Mouse (Mus musculus): ENCODE data around the gene Ect2l.
"Not testable (repeated sequence)": the region's sequence is repeated elsewhere in the genome, so short reads cannot be mapped to it uniquely, and the experiment has no call there.

Ect2l gene

GRCm38 (mm10) chr10:18191706-18192105 is 19.0 kb downstream of the Ect2l start:
- DNase-seq (ENCODE audit: low read depth) = peak; percentile 74

- no peak for DNase-seq (ENCODE audit: low read depth)
Measured at GRCm38 (mm10) chr10:18189498-18189897, 21.2 kb downstream of the Ect2l start.

DNA sequence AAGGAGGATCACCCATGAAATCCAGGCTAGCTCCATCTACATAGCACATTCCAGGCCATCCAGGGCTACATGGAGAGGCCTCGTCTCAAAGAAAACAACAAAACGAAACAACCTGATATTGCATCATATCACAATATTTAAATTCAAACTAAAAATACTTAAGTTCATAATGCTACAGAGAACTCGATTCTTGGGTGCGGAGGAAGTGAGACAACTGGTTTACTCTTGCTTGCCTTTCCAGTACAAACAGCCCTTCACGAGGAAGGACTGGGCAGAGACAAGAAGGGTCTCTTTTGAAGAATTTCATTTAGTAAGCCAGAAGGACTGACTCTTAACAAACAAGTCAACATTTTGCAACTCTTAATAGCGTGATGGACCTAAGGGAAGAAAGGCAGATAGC is 22.1 kb downstream of the Ect2l start:
- no peak for DNase-seq (ENCODE audit: low read depth)

- DNase-seq (ENCODE audit: low read depth) = no peak
Measured at GRCm38 (mm10) chr10:18182246-18182645, 28.4 kb downstream of the Ect2l start.

DNA sequence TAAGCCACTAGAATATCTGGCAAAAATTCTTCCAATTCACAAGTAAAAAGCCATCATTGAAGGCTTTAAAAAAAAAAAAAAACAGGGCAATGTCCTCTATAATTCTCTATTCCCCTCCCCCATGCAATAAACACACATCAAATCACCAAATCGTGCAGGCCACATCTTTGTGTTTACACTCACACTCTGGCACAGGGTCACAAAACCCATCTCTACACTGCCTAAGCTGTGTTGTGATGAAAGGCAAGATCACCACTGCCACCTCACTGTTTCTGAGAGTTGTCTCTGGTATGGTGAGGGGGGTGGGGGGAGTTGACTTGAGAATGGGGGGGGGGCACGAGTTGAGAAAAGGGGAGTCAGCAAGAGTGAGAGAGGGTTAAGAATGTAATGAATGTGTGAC is 33.4 kb downstream of the Ect2l start:
- no peak for DNase-seq (ENCODE audit: low read depth)

- peak; percentile 87 for DNase-seq (ENCODE audit: low read depth)
Measured at GRCm38 (mm10) chr10:18176722-18177121, 34.0 kb downstream of the Ect2l start.

GRCm38 (mm10) chr10:18175087-18175486 is 35.6 kb downstream of the Ect2l start:
- DNase-seq (ENCODE audit: low read depth) = peak; percentile 71

DNA sequence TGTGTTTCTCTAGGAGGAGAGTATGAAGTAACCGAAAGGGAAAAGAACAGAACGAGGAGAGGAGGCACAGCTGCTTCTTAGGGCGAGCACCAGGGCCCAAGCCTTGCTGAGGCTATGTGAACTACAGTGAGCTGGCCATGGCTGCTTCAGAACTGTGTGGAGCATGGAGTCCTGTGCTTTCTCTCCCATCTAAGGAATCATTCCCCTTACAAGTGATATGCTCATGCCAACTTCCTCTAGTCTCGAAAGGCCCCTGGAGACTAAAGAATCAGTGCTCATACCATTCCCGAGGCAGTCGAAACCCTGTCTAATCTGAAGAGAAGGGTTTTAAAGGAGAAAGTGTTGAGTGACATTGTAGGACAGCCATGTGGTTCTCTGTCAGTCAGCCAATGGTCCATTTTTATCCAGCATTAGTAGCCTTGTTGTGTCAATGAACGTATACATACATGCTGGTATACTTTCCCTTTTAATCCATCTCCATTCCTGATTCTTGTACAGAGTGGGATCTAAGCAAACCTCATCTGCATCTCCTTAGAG is 48.2 kb downstream of the Ect2l start:
- no peak for DNase-seq (ENCODE audit: low read depth)

GRCm38 (mm10) chr10:18147224-18147623 is 63.5 kb downstream of the Ect2l start:
- no peak for DNase-seq (ENCODE audit: low read depth)

DNA sequence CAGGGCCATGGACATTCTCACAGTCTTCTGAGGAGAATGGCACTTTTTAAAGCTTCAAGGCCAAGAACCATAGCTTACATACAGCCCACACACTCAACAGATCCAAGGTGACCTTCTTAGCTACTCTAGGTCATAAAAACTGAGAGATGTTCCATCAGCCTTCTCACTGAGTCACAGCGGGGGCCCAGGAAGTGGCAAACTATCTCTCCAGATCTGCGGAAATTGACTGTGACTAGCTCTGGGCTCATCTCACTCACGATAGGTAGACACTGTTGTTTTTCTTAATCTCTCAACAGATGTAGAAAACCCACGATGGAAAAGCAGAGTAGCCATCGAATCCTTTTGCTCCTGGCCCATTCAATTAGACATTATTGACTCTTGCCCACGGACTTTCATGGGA is 68.5 kb downstream of the Ect2l start:
- DNase-seq (ENCODE audit: low read depth) = no peak

DNA sequence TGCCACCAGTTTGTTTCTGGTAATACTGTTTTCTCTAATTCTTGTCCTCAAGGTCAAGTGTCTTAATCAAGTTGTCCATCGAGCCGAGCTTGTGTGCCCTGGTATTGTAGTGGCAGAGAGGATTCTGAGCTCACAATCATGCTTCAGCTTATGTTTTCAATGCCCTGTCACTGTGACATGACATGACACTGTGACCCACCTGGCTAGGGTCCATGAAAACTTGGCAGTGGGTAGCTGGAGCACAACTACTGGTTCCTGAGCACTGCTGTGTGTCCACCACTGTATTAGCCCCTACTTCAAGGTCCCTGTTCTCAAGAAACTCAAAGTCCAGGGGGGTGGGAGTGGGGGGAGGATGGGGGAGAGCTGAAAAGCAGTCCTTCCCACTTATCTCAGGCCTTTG is 69.3 kb downstream of the Ect2l start:
- DNase-seq (ENCODE audit: low read depth) = no peak

GRCm38 (mm10) chr10:18139615-18140014 is 71.1 kb downstream of the Ect2l start:
- no peak for DNase-seq (ENCODE audit: low read depth)

DNA sequence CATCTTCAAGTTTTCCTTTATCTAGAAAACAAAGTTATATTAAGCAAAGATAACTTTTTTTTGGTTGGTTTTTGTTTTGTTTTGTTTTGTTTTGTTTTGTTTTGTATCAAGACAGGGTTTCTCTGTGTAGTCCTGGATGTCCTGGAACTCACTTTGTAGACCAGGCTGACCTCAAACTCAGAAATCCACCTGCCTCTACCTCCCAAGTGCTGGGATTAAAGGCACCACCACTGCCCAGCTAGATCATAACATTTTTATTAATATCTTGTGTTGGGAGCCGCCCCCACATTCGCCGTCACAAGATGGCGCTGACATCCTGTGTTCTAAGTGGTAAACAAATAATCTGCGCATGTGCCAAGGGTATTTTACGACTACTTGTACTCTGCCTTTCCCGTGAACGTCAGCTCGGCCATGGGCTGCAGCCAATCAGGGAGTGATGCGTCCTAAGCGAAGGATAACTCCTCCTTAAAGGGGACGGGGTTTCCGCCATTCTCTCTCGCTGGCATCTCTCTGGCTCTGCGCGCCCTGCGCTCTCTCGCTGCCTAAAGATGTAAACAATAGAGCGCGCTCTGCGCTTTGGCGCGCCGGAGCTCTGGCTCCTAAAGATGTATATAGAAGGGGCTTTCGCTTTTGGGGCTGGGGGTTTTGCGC is 71.7 kb downstream of the Ect2l start:
- DNase-seq (ENCODE audit: low read depth) = not testable (repeated sequence)

GRCm38 (mm10) chr10:18131666-18132650 is 78.7 kb downstream of the Ect2l start:
- peak; percentile 20 for DNase-seq (ENCODE audit: low read depth)

DNA sequence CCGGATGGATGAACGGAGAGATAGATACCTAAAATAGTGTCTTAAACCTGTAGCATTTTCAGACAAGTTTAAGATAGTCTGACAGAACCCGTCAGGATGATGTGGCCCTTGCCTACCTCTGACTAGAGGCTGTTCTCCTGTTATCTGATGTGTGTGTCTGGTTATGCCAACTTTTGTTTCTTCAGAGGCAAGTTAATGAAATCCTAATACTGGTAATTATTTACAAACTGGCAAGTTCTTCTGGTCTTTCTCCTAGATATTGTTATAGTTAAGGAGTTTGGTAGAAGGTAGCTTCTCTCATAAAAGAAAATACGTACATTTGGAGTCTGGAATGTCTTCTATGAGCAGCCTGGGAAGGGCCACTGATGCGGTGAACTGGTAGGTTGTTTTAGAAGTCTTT is 80.4 kb downstream of the Ect2l start:
- DNase-seq (ENCODE audit: low read depth) = no peak

GRCm38 (mm10) chr10:18118336-18118735 is 92.4 kb downstream of the Ect2l start:
- no peak for DNase-seq (ENCODE audit: low read depth)

- peak; percentile 26 for DNase-seq (ENCODE audit: low read depth)
Measured at GRCm38 (mm10) chr10:18113473-18114093, 97.1 kb downstream of the Ect2l start.

DNA sequence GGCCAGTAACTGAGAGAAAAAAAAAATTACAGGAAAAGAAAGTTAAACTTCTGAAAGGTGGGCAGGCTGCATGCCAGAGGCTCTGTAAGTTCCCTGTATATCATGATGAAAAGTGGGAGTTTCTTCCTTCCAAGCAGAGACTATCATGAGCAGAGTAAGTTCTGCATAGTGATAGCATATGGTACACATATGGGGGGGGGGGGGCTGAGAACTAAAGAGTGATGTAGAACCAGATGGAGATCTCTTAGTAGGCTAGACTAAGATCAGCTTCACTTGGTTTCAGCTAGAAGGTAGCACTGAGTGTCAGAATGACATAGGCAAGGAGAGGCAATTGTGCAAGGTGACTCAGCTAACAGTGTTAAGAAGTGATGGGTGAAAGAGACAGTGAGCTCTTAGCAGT is 99.8 kb downstream of the Ect2l start:
- peak; percentile 12 for DNase-seq (ENCODE audit: low read depth)

- peak; percentile 53 for DNase-seq (ENCODE audit: low read depth)
Measured at GRCm38 (mm10) chr10:18107471-18107870, 103.2 kb downstream of the Ect2l start.

DNA sequence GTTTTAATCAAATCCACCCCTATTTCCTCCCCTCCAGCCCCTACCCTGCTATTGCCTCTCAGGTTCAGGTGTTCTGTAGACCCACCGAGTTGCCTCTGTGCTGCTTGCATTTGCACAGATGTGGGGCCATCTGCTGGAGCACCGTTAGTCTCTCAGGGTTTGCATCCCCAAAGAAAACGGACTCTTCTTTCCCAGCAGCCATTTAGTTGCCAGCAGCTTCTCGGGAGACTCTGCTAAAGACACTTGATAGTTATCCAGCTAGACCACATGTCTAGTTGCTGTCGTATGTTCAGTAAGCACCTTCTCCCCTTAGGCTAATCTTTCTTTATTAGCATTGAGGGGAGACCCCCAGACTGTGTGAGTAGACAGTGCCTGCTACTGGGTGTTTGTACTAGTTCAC is 108.5 kb downstream of the Ect2l start:
- no peak for DNase-seq (ENCODE audit: low read depth)

- no peak for DNase-seq (ENCODE audit: low read depth)
Measured at GRCm38 (mm10) chr10:18090691-18091090, 120.0 kb downstream of the Ect2l start.

GRCm38 (mm10) chr10:18082772-18083171 is 127.9 kb downstream of the Ect2l start:
- DNase-seq (ENCODE audit: low read depth) = no peak

DNA sequence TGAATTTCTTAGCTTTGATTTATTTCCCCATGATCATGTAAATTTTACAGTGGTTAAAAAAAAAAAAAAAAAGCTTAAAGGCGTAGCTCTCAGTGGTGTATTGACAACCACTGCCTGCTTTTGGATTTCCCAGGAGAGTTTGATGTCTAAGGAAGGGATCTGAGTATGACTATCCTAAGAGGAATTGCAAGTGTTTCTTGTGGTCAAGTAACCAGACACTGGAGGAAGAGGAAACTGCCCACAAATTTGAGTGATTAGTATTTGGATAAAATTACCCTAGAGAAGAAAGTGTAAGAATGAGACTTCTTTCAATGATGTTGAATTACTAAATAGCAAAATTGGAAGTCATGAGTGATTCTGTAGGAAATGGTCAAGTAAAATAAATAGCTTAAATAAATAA is 129.2 kb downstream of the Ect2l start:
- peak; percentile 34 for DNase-seq (ENCODE audit: low read depth)

Data from 416B (cell line).